Mouse (Mus musculus): ENCODE data around the gene Foxp2.

Foxp2 gene

DNA sequence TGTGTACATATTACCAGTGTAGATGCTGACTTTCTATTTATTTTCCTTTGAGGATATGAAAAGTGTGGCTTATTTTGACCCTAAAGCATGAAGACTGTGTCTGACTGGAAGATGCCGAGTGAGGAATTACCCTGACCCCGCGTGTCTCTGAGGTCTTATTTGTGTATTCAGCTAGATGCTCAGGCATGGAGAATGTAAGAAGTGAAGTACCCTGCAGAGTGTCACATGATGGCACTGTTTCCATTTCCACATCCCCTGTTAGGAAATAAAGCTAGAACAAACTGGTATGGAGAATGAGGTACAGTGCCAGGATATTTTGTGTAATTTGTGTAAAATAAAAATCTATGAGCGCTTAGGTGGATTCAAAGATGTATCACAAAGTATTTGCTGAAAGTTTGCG is 219.8 kb downstream of the Foxp2 start:
- DNase-seq = no peak

DNA sequence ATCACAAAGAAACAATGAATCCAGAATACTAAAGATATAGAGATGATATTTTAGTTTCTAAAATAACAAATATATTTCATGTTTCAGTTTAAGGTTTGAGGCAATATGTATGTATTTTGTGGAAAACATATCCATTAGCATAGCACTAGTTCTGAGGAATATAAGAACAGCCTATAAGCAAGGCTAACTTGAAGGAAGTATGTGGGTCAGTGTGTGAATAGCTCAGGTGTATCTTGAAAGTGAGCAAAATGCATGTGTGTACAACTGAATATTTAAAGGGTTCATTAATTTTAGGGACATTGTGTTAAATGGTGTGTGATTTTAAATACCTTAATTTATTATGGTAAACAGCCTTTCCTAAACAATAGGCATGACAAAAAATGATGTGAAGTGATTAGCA is 220.2 kb downstream of the Foxp2 start:
- no peak for DNase-seq

DNA sequence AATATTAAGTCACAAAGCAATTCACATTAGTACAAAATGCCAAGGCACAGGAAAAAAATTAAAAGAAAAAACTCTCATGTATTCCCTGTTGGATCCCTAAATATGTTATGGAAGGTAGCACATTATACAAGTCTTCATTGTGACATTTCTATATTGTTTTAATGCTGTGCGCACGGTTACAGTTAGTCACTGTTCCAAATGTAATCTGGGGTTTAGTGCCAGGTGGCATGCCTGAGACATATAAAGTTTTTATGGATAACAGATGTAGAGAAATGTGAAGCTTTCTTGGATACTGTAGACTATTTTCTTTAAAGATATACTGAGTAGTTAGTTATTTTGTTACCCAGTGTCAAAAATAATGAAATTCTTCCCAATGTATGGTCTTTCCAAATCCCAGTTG is 229.0 kb downstream of the Foxp2 start:
- no peak for DNase-seq

DNA sequence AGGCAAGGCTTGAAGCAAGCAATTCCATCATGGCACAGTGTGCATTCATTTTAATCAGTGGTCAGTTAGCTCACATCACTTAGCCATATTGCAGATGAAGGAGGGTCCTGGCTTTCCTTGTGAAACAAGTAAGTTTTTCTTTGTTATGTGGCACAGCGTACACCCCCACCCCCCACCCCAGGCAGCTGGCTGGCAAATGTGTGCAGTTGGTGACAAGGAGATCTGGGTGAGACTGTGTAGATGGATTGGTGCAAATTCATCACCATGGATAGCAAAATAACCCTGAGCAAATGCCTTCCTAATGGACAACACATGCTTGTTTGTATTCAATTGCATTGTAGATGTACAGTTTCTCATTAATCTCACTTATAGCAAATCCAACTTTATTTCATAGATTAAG is 240.9 kb downstream of the Foxp2 start:
- no peak for DNase-seq

DNA sequence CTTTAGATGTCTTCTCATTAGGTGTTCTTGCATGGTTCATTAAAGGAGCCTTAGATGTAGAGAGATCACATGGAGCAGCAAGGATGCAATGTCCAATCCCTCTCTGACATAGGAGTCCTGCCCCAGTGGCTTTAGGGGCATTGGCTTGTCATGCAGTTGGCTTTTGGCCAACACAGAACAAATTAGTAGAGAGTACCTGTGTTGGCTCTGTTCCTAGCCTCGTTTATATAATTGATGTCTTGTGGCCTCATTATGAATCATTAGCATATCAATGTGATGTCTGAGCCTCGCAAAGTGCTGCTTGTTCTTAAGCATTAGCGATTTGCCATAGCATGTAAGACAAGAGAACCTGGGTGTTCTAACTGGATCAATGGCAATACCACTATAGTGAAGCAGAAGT is 250.5 kb downstream of the Foxp2 start:
- no peak for DNase-seq

DNA sequence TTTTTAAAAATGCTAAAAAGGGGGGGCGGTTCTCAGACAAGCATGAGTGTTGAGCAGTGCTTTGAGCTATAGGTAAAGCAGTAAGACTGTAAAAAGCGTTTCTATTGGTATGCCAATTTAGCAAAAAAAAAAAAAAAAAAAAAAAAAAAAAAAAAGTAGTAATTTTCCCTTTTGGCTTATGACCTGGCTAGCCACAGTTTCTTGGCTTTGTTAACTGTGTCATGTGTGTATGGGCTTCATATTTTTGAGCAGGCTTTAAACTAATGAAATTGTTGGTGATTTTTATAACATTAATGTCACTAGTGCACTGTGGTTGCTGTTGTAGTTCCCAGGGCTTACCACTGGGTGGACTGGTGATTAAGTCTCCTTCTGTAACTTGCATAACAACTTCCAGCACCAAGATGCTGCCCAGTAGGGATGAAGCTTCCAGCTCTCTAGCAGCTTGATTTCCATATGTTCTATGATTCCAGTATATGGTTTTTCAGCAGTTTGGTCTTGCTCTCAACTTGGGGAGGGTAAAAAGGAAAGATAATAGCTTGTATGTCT is 262.4 kb downstream of the Foxp2 start:
- DNase-seq = no peak

DNA sequence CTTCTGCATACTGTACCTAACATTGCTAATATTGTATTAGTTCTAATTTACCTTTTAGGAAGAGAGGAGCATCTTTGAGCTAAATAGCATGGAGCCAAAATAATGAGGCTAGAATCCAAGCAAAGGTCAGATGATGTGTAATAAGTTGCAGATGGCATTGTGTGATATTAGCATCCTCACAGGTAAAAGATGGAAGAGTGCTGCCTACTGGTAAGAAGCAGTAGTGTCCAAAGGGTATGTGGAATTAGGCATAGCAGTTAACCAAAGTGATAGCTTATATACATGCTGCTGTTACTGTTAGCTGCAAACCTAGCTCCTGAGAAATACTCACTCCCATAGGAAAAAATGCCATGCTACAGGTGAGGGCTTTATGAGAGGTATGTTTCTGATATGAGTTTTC is 275.6 kb downstream of the Foxp2 start:
- no peak for DNase-seq

DNA sequence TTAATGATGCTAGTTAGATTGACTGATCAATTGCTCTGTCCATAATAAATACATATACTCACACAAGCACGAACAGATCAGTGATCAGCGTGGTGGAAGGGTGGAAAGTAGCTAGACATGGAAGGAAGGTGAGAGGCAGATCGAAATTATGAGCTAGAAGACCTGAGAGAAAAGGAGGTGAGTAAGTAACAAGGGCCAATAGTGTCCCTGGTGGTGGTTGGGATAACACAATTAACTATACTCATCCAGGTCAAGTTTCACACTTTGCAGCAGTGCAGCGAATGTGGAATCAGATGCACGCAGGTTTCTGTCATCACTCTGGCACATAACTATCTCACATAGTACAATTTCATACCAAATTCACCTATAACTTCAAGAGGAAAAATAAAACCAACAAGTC is 291.7 kb downstream of the Foxp2 start:
- no peak for DNase-seq

DNA sequence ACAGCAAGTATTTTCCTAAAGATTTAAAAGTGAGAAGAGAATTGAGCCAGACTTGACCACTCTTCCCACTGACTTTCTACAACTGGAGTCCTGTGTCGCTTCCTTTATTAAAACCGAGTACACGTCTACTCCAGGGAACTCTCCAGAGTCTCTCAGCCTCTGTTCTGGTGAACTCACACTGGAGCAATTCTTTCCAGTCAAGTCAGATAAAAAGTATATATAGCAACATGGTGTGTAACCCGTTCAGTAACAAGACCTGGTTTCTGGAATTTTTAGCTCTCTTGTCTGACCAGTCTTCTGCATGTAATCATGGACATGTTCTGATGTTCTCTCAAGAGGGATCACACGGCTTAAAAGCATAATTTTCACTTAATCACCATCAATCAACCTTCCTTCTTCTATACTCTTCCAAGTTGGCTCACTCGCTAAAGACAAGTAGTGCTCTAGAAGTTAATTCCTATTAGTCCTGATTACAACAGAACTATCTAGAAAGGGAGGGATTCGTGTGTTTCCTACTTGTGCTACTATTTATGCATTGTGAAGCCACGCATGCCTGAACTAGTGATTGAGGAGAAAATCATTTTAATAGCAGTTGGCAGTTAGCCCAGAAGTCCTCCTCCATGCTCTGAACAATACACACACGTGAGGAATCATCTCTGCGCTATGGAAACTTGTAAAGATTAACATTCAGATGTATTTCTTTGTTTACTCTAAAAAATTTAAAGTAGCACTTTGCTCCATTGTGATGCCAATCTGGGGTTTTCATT is 341.2 kb downstream of the Foxp2 start:
- DNase-seq = no peak

DNA sequence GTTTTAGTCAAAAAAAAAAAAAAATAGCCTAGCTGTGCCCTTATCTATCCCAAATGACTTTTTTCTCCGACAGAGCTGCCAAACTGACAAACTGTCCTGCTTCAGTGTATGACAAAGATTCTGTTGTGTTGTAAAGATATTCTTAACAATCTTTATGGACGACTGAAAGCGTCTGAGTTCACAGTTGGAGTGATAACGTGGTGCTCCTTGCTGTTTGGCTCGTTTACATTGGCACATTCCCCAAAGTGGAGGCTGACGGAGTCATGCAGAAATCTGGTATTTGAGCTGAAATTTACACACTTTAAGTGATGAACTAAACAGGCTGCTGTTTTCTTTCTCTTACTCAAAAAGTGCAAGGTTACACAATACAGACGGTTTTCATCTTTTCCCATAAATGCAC is 356.2 kb downstream of the Foxp2 start:
- no peak for DNase-seq

DNA sequence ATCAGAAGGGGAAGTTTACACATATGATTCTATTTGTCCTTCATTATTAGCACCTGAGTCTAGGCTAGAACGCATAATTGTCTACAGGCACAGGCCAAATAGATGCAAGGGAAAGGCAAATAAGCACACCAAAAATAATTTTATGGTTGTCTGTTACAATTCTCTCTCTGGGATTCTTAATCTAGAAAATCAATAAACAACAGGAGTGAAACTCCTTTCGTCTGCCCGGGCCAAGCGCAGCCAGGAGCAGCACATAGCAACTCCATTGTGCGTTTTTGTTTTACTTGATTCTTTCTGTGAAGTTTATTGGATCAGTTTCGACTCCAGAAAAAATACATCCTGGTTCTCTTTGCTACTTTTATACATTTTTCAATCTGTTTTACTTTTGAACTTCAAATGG is 356.7 kb downstream of the Foxp2 start:
- no peak for DNase-seq

DNA sequence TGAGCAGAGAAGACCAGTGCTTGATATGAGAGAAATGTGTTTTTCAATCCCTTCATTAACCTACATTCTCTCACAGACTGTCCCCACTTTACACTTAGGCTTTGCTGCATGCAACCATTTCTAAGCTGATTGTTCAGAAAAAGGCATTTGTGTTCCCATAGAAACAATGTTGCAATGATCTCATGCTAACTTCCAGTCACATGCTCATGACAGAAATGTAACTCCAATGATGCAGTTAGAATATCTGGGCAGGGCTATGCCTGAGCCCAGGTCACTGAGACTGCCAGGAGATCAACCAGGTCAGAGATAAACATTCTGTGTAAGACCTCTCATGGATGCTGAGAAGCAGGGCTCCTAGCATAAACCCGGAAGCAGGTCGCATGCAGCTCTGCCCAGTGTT is 367.0 kb downstream of the Foxp2 start:
- DNase-seq = no peak

DNA sequence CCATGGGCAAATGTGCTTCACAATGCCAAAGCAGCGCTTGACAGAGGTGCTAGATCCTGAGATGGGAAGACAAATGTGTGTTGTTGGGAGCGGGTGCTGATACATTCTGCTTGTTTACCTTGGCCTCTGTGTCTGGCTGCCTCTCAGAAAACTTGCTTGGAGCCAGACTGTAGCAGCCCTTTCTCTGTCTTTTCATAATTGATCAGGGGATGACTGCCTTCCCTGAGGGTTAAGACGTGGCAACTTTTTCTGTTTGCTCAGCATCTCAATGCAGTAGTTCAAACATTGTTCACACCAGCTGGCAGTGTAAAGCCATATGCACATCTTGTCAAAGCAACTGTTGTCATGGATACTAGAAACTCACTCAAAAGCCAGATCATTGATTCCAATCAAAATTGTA is 384.1 kb downstream of the Foxp2 start:
- no peak for DNase-seq

DNA sequence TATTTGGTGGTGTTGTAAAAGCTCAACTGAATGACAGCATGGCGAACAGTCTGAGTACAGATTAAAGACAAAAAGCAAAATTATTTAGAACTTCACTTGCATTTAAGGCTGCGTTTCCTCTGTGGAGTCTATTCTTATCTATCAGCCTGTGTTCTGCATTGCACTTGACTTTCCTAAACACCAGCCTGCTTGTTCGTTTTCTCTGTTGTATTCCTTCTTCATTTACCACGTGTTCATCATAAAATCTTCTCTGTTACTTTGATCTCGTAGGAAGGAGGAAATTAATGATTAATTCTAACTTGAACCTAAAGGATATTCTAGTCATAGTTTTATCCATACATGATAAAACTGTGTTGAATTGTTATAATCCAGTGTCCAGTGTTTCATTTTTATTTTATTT is 392.9 kb downstream of the Foxp2 start:
- DNase-seq = no peak

DNA sequence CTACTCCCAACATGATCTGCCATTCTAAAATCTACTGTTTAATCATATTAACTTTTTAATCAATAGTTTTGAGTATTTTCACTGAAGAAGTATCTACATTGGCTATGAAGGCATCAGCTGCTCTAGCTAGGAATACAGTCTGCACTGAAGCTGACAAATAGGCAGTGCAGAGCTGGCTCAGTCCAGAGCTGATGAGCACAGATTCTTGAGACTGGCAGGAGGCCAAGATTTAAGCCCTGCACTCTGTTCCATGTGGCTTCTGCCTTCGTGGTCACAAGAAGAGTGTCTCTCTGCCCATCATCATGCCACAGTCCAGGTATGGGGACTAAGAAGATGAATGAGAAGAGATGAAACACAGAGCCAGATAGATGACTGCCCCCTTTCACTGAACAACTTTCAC is 398.1 kb downstream of the Foxp2 start:
- DNase-seq = no peak

DNA sequence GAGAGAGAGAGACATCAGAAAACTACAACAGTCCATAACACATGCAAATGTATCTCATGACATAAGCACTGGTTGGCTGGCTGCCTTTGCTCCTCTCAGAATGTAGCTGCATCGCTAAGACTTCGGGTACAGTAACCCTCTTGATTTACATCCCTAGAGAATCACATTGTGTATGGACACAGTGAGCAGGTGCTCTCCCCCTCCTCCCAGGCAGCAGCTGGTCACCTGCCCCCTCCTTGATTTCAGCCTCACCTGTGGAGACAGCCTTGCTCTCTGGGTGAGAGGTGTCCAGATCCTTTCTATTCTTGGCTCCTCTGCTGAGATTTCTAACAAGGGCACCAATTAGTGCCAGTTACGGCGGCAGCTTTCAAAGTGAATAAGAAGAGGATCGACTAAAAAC is 409.5 kb downstream of the Foxp2 start:
- DNase-seq = peak; percentile 49

DNA sequence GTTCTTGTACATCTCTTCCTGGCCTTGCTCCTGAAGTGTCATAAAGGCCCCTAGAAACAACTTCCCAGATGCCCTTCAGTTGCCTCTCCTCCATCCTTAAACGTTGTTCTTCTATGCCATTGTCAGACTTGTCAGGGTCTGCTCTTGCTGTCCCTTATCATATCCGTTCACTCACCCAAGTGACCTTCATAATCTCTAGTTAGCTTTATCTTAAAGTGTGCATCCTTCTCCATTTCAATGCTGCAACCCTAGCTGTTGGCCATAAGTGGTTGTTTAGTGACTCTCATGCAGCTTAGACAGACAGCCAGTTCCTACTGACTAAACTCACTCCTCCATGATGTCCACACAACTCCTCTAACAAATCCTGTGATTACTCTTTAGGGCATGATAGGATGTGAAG is 415.8 kb downstream of the Foxp2 start:
- DNase-seq = no peak

DNA sequence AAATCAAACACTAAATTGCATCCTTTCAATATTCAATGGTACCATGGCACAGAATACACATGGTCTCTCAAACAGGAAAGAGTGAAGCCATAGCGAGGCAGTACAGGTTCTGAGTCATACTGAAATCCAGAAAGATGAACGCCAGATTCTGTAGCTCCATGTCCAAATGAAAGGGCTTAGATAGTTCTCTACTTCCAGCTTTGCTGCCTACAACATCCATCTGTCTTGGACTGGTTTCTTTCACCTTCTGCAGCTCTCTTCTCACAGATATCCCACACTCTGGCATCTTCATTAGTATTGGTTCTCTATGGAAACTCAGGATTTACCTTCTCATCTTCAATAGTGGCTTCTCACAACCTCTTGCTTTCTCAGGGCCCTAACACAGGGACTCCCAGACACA is 417.2 kb downstream of the Foxp2 start:
- no peak for DNase-seq

DNA sequence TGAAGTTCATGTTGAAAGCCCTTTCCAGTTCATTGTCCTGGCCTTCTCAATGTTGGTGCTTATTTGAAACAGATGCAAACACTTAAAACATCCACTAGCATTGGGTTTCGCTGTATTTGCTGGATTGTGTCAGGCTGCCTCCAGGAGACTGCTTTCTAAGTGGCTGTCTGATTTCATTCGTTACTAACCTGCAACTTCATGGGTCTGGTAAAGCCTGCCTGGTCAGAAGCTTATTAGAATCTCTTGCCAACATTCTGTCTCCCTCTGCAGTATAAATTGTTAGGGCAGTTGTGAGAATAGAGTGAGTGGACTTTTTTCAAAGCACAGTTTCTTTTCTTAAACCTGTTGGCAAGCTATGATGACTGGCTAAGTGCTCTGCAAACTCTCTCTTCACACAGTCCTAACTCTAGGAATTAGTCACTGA is 420.4 kb downstream of the Foxp2 start:
- DNase-seq = no peak

DNA sequence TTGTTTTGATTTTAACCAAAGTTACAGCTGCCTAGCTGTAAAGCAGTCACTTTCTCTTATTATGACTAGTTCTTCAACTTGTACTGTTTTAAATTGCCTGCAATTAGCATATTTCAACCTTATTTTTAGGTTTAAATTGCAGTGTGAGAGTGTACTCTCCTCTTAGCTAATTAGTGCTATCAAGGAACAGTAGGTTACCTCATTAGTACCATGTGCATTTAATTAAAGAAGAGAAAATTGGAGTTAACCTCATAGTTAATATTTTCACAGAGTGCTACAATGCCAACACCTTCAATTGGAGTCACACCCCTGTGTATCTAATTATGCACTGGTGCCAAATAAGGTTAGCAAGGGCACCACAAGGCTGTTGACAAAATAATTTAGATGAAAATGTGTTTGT is 421.9 kb downstream of the Foxp2 start:
- no peak for DNase-seq

DNA sequence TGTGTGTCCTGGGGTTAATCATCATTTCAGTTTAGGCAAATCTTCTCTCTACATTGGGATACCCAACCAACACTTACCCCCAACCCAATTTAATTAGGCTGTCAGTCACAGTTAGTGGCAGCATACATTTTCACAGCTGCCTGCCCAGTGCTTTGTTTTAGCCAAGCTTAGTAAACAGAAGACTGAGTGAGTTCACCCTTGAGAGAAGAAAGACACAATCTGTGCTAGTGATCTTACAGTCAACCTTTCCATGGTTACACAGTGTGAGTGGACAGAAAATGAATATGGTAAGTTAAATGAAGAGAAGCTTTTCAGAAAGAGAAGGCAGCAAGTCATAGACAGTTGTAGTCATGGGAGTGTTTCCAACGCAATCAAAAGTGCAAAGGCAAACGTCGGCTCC is 446.6 kb downstream of the Foxp2 start:
- no peak for DNase-seq

DNA sequence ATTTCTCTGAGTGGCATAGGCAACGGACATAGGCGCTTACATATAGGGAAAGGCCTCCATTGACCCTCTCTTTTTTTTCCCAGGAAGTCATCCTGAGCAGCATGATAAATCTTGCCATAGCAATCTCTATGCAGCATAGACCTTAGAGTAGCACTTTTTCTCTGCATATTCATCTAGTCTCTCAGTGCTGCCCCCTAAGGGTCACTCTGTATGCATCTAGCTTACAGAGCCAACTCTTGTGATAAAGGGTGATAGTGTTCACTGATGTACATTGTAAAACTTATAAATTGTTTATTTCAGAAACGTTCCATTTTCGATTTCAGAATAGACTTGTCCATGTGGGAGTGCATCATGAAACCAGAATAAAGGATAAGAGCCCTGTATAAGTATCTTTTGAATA is 454.7 kb downstream of the Foxp2 start:
- no peak for DNase-seq

DNA sequence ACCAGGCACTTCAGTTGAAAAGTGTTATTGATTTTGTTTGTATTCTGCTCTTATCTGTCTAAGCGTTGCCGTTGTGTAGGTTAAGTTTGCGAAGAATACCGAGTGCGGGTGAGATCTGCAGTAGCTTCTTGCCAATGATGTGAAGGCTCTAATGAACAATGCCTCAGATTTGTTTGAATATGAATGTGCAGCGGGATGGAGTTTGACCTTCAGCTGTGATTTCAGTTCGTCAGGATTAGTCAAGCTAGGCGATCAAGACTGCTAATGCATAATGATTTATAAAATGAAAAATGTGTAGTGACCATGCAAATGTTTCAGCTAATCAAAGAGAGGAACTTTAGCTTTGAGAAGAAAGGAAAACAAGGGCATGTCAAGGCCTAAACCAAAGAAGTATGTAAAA is 469.1 kb downstream of the Foxp2 start:
- no peak for DNase-seq

DNA sequence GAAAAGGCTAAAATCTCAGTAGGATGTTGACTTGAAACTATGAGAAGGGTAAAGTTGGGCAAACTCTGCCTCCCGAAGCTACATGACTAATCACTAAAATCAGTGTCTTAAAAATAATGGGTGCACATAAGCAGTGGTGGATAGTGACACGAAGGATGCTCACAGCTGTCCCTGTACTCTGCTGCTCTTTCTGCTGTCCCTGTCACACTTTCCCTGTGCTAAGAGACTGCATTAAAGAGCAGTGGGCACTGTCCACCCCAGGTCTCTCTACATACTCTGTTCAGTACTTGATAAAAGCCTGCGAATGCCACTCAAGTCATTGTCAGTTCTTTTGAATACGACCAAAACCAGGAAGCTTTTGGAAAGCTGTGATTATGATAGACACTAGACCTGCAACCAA is 469.7 kb downstream of the Foxp2 start:
- no peak for DNase-seq

DNA sequence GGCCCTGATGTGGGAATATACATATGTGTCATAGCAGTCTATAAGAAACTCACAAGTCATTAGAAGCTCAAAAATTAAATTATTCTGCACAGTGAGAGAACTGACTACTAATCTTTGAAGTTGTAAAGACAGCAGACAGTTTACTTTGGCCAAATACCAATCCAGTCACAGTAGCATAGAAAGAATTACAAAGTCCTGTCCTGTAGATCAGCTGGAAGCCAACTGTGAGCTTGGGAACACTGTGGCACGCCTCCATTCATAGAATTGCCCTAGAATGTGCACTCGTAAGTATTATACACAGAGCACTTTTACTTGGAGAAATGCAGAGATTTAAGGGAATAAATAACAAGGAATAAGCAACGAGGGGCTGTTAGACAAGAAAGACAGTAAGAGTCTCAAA is 472.5 kb downstream of the Foxp2 start:
- no peak for DNase-seq
